Mouse (Mus musculus): ENCODE measurements around the gene Msx2.

- TF ChIP-seq CTCF (IDR thresholded peaks at IDR 0.05; ENCODE audit: extremely low read depth, insufficient read depth, insufficient read length, insufficient replicate concordance) (no peak), POLR2A (IDR thresholded peaks at IDR 0.05; ENCODE audit: low read depth, low read length) (no peak)
Observed at GRCm38 (mm10) chr13:53421189-53421588, 51.7 kb downstream of the Msx2 start.
